19 mouse cellular contexts compared by ENCODE assay signal in the genomic region with DNA sequence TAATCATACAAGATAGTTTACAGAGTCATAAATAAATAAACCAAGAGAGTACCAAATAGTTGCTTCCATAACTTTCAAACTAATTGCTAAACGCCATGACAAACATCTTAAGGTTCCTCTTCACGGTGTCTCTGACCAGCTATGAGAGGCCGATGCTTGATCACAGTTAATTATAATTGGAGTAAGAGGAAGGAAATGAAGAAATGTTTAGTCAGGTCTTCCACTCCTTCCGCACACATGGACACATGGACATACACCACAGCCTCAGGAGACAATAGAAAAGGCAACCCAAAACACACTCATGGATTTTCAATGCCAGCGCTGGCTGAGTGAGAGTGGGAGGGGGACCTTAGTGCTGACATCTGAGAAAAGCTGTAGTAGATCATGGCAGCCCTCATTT.
"Had no signal": no experiment of that assay in that cellular context is flagged by ENCODE, and none has a peak within 500 bp of the region (broad histone marks: within the 10 kb centered on the region; RNA-seq: fewer than 3 reads in every experiment).

No protein-coding gene starts in this region.

- H3K36me3 ChIP-seq: midbrain, embryonic 10.5 days; midbrain, embryonic 13.5 days; neural tube, embryonic 13.5 days; neural tube, embryonic 15.5 days had no signal

- H3K27ac ChIP-seq: liver, embryonic 14.5 days; midbrain, embryonic 10.5 days; midbrain, embryonic 13.5 days; neural tube, embryonic 13.5 days; neural tube, embryonic 15.5 days had no signal

- DNase-seq: lung, adult 18-20 months; lung, embryonic 14.5 days; lung, postnatal 10 days; lung, postnatal 4 days; retina, postnatal 1 day; right cerebral cortex, adult 18-20 months; right cerebral cortex, postnatal 25 days; right cerebral cortex, postnatal 4 days; spleen, adult 18-20 months; thymus, adult 2 months; thymus, postnatal 25 days; thymus, postnatal 4 days had no signal

- H3K27me3 ChIP-seq: midbrain, embryonic 13.5 days; neural tube, embryonic 13.5 days; neural tube, embryonic 15.5 days had no signal

- H3K9me3 ChIP-seq: midbrain, embryonic 10.5 days; midbrain, embryonic 13.5 days; neural tube, embryonic 13.5 days; neural tube, embryonic 15.5 days had no signal

- ATAC-seq: midbrain, embryonic 13.5 days; midbrain, embryonic 16.5 days had no signal

- H3K4me2 ChIP-seq: lung, embryonic 14.5 days; midbrain, embryonic 13.5 days; neural tube, embryonic 13.5 days; neural tube, embryonic 15.5 days had no signal

- H3K9ac ChIP-seq: liver, embryonic 14.5 days; lung, embryonic 14.5 days; midbrain, embryonic 13.5 days; neural tube, embryonic 13.5 days; neural tube, embryonic 15.5 days had no signal

- H3K4me3 ChIP-seq: midbrain, embryonic 10.5 days; midbrain, embryonic 13.5 days; myocyte; neural tube, embryonic 13.5 days; neural tube, embryonic 15.5 days had no signal
